Comparison of ENCODE assay signal across 29 mouse cellular contexts in genomic region chr3:100713142-100714005, GRCm38 (mm10). TPM values are rescaled to one million over a fixed set of nuclear protein-coding genes. Genes with fewer than 3 reads are reported as not detected.
A peak's percentile ranks its signal among the peaks of the same experiment; 100 is the strongest.
DNase-seq lines count a peak whose midpoint lies in the region; ATAC-seq lines count a peak whose summit lies in the region.
"Had no signal": no experiment of that assay in that cellular context is flagged by ENCODE, and none has a peak within 500 bp of the region (broad histone marks: within the 10 kb centered on the region; RNA-seq: fewer than 3 reads in every experiment).

No protein-coding gene starts in this region.

- 49% methylated on average over 11 of the region's 11 CpGs for WGBS in embryonic facial prominence, embryonic 14.5 days
- 75% methylated on average over 11 of the region's 11 CpGs for WGBS in embryonic facial prominence, embryonic 10.5 days
- 57% methylated on average over 11 of the region's 11 CpGs for WGBS in heart, embryonic 15.5 days
- 81% methylated on average over 11 of the region's 11 CpGs for whole genome bisulfite sequencing in midbrain, embryonic 11.5 days
- 84% methylated on average over 11 of the region's 11 CpGs for whole genome bisulfite sequencing in midbrain, embryonic 10.5 days

- no peak overlapping the region for H3K4me2 ChIP-seq in embryonic facial prominence, embryonic 14.5 days (ENCODE audit: low read depth, low read length)
- H3K4me2 ChIP-seq in heart, embryonic 15.5 days: no peak overlapping the region
- H3K4me2 ChIP-seq in midbrain, embryonic 11.5 days: no peak overlapping the region
- H3K4me2 ChIP-seq: forebrain, embryonic 13.5 days; hindbrain, embryonic 12.5 days; intestine, embryonic 15.5 days; liver, embryonic 15.5 days; lung, embryonic 14.5 days; midbrain, embryonic 12.5 days; neural tube, embryonic 12.5 days had no signal

- H3K4me3 ChIP-seq in embryonic facial prominence, embryonic 14.5 days (ENCODE audit: low read depth, low read length): no peak overlapping the region
- no peak overlapping the region for H3K4me3 ChIP-seq in embryonic facial prominence, embryonic 10.5 days
- no peak overlapping the region for H3K4me3 ChIP-seq in heart, embryonic 15.5 days
- H3K4me3 ChIP-seq in midbrain, embryonic 11.5 days (ENCODE audit: low read depth, low read length): no peak overlapping the region
- no peak overlapping the region for H3K4me3 ChIP-seq in midbrain, embryonic 10.5 days
- H3K4me3 ChIP-seq: forebrain, embryonic 13.5 days; hindbrain, embryonic 12.5 days; intestine, embryonic 15.5 days; liver, embryonic 15.5 days; midbrain, embryonic 12.5 days; myocyte; neural tube, embryonic 12.5 days had no signal

- peaks cover 9% of the 10 kb centered on the region for H3K4me1 ChIP-seq in embryonic facial prominence, embryonic 14.5 days (ENCODE audit: control insufficient read depth, insufficient read depth, low read length)
- peaks cover 27% of the 10 kb centered on the region for H3K4me1 ChIP-seq in embryonic facial prominence, embryonic 10.5 days
- H3K4me1 ChIP-seq in heart, embryonic 15.5 days (replicated peaks): peaks cover 32% of the 10 kb centered on the region
- no peaks in the 10 kb centered on the region for H3K4me1 ChIP-seq in midbrain, embryonic 11.5 days (ENCODE audit: control insufficient read depth, insufficient read depth, low read length)
- H3K4me1 ChIP-seq in midbrain, embryonic 10.5 days: 0 out of 2 replicates have a peak, but pooled peaks cover 4% of the 10 kb centered on the region
- H3K4me1 ChIP-seq: forebrain, embryonic 13.5 days; liver, embryonic 15.5 days; midbrain, embryonic 12.5 days; neural tube, embryonic 12.5 days had no signal

- H3K27ac ChIP-seq in embryonic facial prominence, embryonic 14.5 days (replicated peaks; ENCODE audit: low read depth, low read length): no peak overlapping the region
- H3K27ac ChIP-seq in embryonic facial prominence, embryonic 10.5 days (replicated peaks): no peak overlapping the region
- peak overlapping the region; percentile 14; the same call in 1 of the 2 replicates for H3K27ac ChIP-seq in heart, embryonic 15.5 days
- H3K27ac ChIP-seq in midbrain, embryonic 11.5 days (ENCODE audit: low read depth, low read length): no peak overlapping the region
- no peak overlapping the region for H3K27ac ChIP-seq in midbrain, embryonic 10.5 days (replicated peaks)
- H3K27ac ChIP-seq: forebrain, embryonic 13.5 days; hindbrain, embryonic 12.5 days; hindbrain, postnatal 0 days; intestine, embryonic 15.5 days; liver, embryonic 15.5 days; midbrain, embryonic 12.5 days; neural tube, embryonic 12.5 days had no signal

- H3K9me3 ChIP-seq in embryonic facial prominence, embryonic 14.5 days (ENCODE audit: control insufficient read depth, low read length): no peaks in the 10 kb centered on the region
- no peaks in the 10 kb centered on the region for H3K9me3 ChIP-seq in embryonic facial prominence, embryonic 10.5 days
- H3K9me3 ChIP-seq in heart, embryonic 15.5 days (replicated peaks): no peaks in the 10 kb centered on the region
- no peaks in the 10 kb centered on the region for H3K9me3 ChIP-seq in midbrain, embryonic 11.5 days (ENCODE audit: control insufficient read depth, low read length)
- H3K9me3 ChIP-seq in midbrain, embryonic 10.5 days (replicated peaks): no peaks in the 10 kb centered on the region
- H3K9me3 ChIP-seq: forebrain, embryonic 13.5 days; hindbrain, embryonic 12.5 days; intestine, embryonic 15.5 days; liver, embryonic 15.5 days; midbrain, embryonic 12.5 days; neural tube, embryonic 12.5 days had no signal

- H3K27me3 ChIP-seq in embryonic facial prominence, embryonic 14.5 days (replicated peaks; ENCODE audit: control insufficient read depth, insufficient read depth, low read length): no peaks in the 10 kb centered on the region
- H3K27me3 ChIP-seq in embryonic facial prominence, embryonic 10.5 days (replicated peaks; ENCODE audit: low read depth, poor library complexity, severe bottlenecking): no peaks in the 10 kb centered on the region
- no peaks in the 10 kb centered on the region for H3K27me3 ChIP-seq in heart, embryonic 15.5 days
- no peaks in the 10 kb centered on the region for H3K27me3 ChIP-seq in midbrain, embryonic 11.5 days (ENCODE audit: control insufficient read depth, insufficient read depth, low read length)
- H3K27me3 ChIP-seq in midbrain, embryonic 10.5 days (ENCODE audit: low read depth, poor library complexity, severe bottlenecking): no peaks in the 10 kb centered on the region
- H3K27me3 ChIP-seq: forebrain, embryonic 13.5 days; hindbrain, embryonic 12.5 days; intestine, embryonic 15.5 days; liver, embryonic 15.5 days; midbrain, embryonic 12.5 days; neural tube, embryonic 12.5 days had no signal

- H3K36me3 ChIP-seq in embryonic facial prominence, embryonic 14.5 days (ENCODE audit: control insufficient read depth, insufficient read depth, low read length): no peaks in the 10 kb centered on the region
- no peaks in the 10 kb centered on the region for H3K36me3 ChIP-seq in embryonic facial prominence, embryonic 10.5 days (replicated peaks)
- H3K36me3 ChIP-seq in heart, embryonic 15.5 days: no peaks in the 10 kb centered on the region
- no peaks in the 10 kb centered on the region for H3K36me3 ChIP-seq in midbrain, embryonic 11.5 days (ENCODE audit: control insufficient read depth, insufficient read depth, low read length)
- no peaks in the 10 kb centered on the region for H3K36me3 ChIP-seq in midbrain, embryonic 10.5 days
- H3K36me3 ChIP-seq: hindbrain, embryonic 12.5 days; intestine, embryonic 15.5 days; liver, embryonic 15.5 days; midbrain, embryonic 12.5 days; neural tube, embryonic 12.5 days had no signal

- H3K9ac ChIP-seq in embryonic facial prominence, embryonic 14.5 days (ENCODE audit: low read depth, low read length): no peak overlapping the region
- H3K9ac ChIP-seq in heart, embryonic 15.5 days: no peak overlapping the region
- H3K9ac ChIP-seq in midbrain, embryonic 11.5 days (ENCODE audit: low read length): no peak overlapping the region
- H3K9ac ChIP-seq: forebrain, embryonic 13.5 days; hindbrain, embryonic 12.5 days; intestine, embryonic 15.5 days; liver, embryonic 15.5 days; lung, embryonic 14.5 days; midbrain, embryonic 12.5 days; neural tube, embryonic 12.5 days had no signal

- DNase-seq in embryonic facial prominence, embryonic 14.5 days (ENCODE audit: low spot score): no peak
- DNase-seq in embryonic facial prominence, embryonic 10.5 days (ENCODE audit: low spot score): no peak
- no peak for DNase-seq in heart, adult 8-10 months (ENCODE audit: low spot score)
- DNase-seq in midbrain, embryonic 11.5 days (ENCODE audit: low spot score, missing footprints): peak; percentile 17
- DNase-seq in midbrain, embryonic 10.5 days (ENCODE audit: low spot score): no peak
- no peak for DNase-seq in MN1 (ENCODE audit: low spot score)
- DNase-seq: adrenal gland, adult 8-10 months; cerebellum, adult 2 months; cerebellum, postnatal 14 days; gastrocnemius, postnatal 14 days; kidney, adult 9 months; kidney, postnatal 36 days; layer of hippocampus, postnatal 36 days; left cerebral cortex, postnatal 4 days; liver; lung, embryonic 14.5 days; lung, postnatal 14 days; thymus, adult 2 months; thymus, postnatal 36 days had no signal

- peak; percentile 36; the same call in 1 of the 2 replicates for ATAC-seq in embryonic facial prominence, embryonic 14.5 days (ENCODE audit: low read depth)
- no peak for ATAC-seq in heart, embryonic 15.5 days (replicated peaks; ENCODE audit: insufficient number of reproducible peaks, insufficient read depth, low FRiP score, low read depth)
- ATAC-seq in midbrain, embryonic 11.5 days (ENCODE audit: low FRiP score): no peak
- no peak for ATAC-seq in megakaryocyte progenitor cell, adult 5-6 weeks (replicated peaks; ENCODE audit: poor library complexity)
- ATAC-seq: forebrain, embryonic 13.5 days; intestine, embryonic 15.5 days had no signal

RNA-seq across cellular contexts. Expression of gene Man1a2, which starts 28.1 kb away (rescaled TPM):
- 83.1 and 89.7 TPM in 2 replicates for polyA plus RNA-seq in embryonic facial prominence, embryonic 14.5 days (2014; fragmentation: Nextera tagmentation; extraction: Ambion mirVana)
- 57.8 and 65.6 TPM in 2 replicates for polyA plus RNA-seq in embryonic facial prominence, embryonic 10.5 days (2016; fragmentation: Nextera tagmentation; extraction: Ambion mirVana)
- polyA plus RNA-seq in heart, embryonic 15.5 days (2015; fragmentation: Nextera tagmentation; extraction: Ambion mirVana): 51.2 and 53.1 TPM in 2 replicates
- total RNA-seq in heart, adult 8-10 months (2022): 10 to 100 TPM; 40.4 to 48.0 (median 47.1) TPM
- polyA plus RNA-seq in midbrain, embryonic 11.5 days (2014; fragmentation: Nextera tagmentation; extraction: Ambion mirVana): 36.9 and 46.3 TPM in 2 replicates
- 41.1 and 42.8 TPM in 2 replicates for polyA plus RNA-seq in midbrain, embryonic 10.5 days (2016; fragmentation: Nextera tagmentation; extraction: Ambion mirVana)
- total RNA-seq in megakaryocyte progenitor cell, adult 5-6 weeks (2015): 19.3 and 19.4 TPM in 2 replicates
- total RNA-seq in megakaryocyte progenitor cell, adult 5-6 weeks (2017): 56.8 and 84.3 TPM in 2 replicates
